Mouse (Mus musculus) liver, embryonic 14.5 days (tissue): ENCODE measurements around the gene Klb. TPM values are rescaled to one million over a fixed set of nuclear protein-coding genes. Genes with fewer than 3 reads are reported as not detected.

Source experiments
- ATAC-seq: fragments of 200-750 bp; cut with Nextera tagmentation; 2 replicates; pipeline ENCODE4 v1.8.0; 2017; ENCODE audit warnings: moderate number of reproducible peaks, mild to moderate bottlenecking, moderate library complexity; ENCODE audit not compliant: insufficient read depth
- DNase-seq, 3 experiments: peaks; one replicate each; pipeline ENCODE4 v3.0.0-alpha.2; 2012 to 2013; ENCODE audit warnings: low read depth in 3 of 3, low spot score in 3 of 3
- H3K27ac ChIP-seq: fragments of 300-500 bp; sonication (generic); 2 replicates; pipeline ENCODE4 v1.5.1; 2014; ENCODE audit warnings: moderate library complexity, mild to moderate bottlenecking, control low read depth, inconsistent platforms
- H3K27me3 ChIP-seq: fragments of 300-500 bp; sonication (generic); 2 replicates; pipeline ENCODE4 v1.6.1; 2014; ENCODE audit warnings: mild to moderate bottlenecking, low read length, moderate library complexity; ENCODE audit not compliant: control insufficient read depth, insufficient read depth
- H3K36me3 ChIP-seq: fragments of 300-500 bp; sonication (generic); replicated peaks from 2 replicates; pipeline ENCODE4 v1.6.1; 2014; ENCODE audit warnings: low read depth; ENCODE audit not compliant: control insufficient read depth, insufficient read depth
- H3K4me1 ChIP-seq, 2 experiments: fragments of 200-500 bp in 1 of 2; fragments of 300-500 bp in 1 of 2; sonication (generic) in 1 of 2; replicated peaks; 2 replicates each; pipeline ENCODE4 v1.6.1; 2012 to 2014; ENCODE audit warnings: antibody characterized with exemption in 1 of 2, inconsistent platforms in 1 of 2, low read length in 1 of 2; ENCODE audit not compliant: control insufficient read depth in 2 of 2, insufficient read depth in 2 of 2
- H3K4me2 ChIP-seq: fragments of 300-500 bp; sonication (generic); 2 replicates; pipeline ENCODE4 v1.6.1; 2014; ENCODE audit warnings: low read depth, mild to moderate bottlenecking, control low read depth, moderate library complexity
- H3K4me3 ChIP-seq, 2 experiments: fragments of 200-500 bp in 1 of 2; fragments of 300-500 bp in 1 of 2; sonication (generic) in 1 of 2; 2 replicates each; pipeline ENCODE4 v1.5.1; 2012 to 2014; ENCODE audit warnings: low read depth in 2 of 2, low read length in 2 of 2, mild to moderate bottlenecking in 2 of 2, control low read depth in 1 of 2, inconsistent platforms in 1 of 2, moderate library complexity in 1 of 2; ENCODE audit not compliant: insufficient read depth in 1 of 2
- H3K9ac ChIP-seq: fragments of 300-500 bp; sonication (generic); replicated peaks from 2 replicates; pipeline ENCODE4 v1.6.1; 2014; ENCODE audit warnings: mild to moderate bottlenecking, control low read depth, moderate library complexity
- H3K9me3 ChIP-seq: fragments of 300-500 bp; sonication (generic); 2 replicates; pipeline ENCODE4 v1.6.1; 2016; ENCODE audit warnings: low read length, mixed read lengths; ENCODE audit not compliant: control insufficient read depth
- CTCF ChIP-seq: IDR thresholded peaks from 2 replicates; pipeline ENCODE4 v1.5.1; 2016; ENCODE audit warnings: antibody characterized with exemption, low read depth, control low read depth
- EP300 ChIP-seq: IDR thresholded peaks from 2 replicates; pipeline ENCODE4 v1.6.1; 2016; ENCODE audit warnings: antibody characterized with exemption, low read depth
- WGBS: fragments of 180-500 bp; shearing (Covaris S2); extraction: QIAGEN DNeasy Blood & Tissue Kit; methylation state at CpG from one replicate; pipeline ENCODE4 v1.1.7; 2014; ENCODE audit not compliant: insufficient replicate concordance; 5-methylcytosine and 5-hydroxymethylcytosine counted together
- polyA plus RNA-seq, 2 experiments: library from polyadenylated mRNA; depleted of rRNA in 1 of 2; stranded (reverse) in 1 of 2; unstranded in 1 of 2; fragments of >200 nt; fragmentation: Nextera tagmentation in 1 of 2; extraction: Ambion mirVana in 1 of 2; gene quantifications; 2 replicates each; pipeline versions ENCODE4 v1.2.1 to v1.2.3; 2012 to 2014

Gene Klb
- polyA plus RNA-seq, 2 experiments = 4.6 to 8.0 TPM

DNA sequence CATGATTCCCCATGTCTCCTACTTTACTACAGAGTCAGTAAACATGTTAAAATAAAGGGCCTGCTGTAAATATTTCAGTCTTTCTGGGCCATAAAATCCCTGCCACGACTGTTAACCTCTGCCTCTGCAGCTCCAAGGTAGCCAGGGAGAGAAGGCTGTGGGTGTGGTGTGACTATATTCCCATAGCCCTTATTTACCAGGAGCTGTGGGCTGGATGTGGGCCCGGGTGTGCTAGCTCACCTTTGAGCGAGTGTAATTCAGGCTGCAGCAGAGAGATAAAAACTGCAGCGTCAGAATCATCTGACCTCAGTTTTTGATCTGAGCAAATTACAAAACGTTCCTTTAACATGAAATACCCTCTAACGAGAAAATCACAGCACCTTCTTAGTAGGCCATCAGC, 72.7 kb downstream of the Klb start:
- H3K9ac ChIP-seq = no peak overlapping the region; the same call in 1 of the 2 replicates
- no peaks in the 10 kb centered on the region for H3K9me3 ChIP-seq
- H3K4me3 ChIP-seq = no peak overlapping the region
- DNase-seq (peak in 1 of 3 experiments; percentile 20), ATAC-seq (no peak)
- no peaks in the 10 kb centered on the region for H3K36me3 ChIP-seq
- TF ChIP-seq CTCF (no peak), EP300 (no peak)
- H3K4me1 ChIP-seq = peaks cover 11 to 19% of the 10 kb centered on the region in 2 experiments; a peak in 3 of 4 replicates
- no peak overlapping the region for H3K4me2 ChIP-seq
- H3K27ac ChIP-seq = no peak overlapping the region
- WGBS = 18% methylated on average over 6 of the region's 6 CpGs
- no peaks in the 10 kb centered on the region for H3K27me3 ChIP-seq

DNA sequence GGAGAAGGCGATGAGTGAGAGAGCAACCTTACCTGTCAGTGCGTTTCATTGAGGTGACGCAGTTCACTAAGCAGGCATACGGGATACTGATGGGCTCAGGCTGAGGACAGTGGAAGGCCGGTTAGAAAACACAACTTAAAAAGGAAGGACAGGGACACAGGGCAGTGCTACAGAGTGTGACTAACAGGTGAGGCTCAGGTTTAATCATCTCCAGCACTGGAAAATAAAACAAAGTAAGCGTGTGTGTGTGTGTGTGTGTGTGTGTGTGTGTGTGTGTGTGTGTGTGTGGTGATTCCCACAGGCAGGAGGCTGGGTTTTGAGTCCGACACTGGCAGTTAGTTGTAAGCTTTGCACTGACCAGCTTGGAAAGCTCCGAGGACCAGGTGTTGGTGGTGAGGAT, 74.7 kb downstream of the Klb start:
- DNase-seq (no peak), ATAC-seq (no peak)
- Histone ChIP-seq H3K36me3 (peaks cover 2% of the 10 kb centered on the region), H3K4me2 (no peak overlapping the region), H3K9me3 (no peaks in the 10 kb centered on the region), H3K27me3 (no peaks in the 10 kb centered on the region), H3K4me1 (peaks cover 5 to 12% of the 10 kb centered on the region in 2 experiments; a peak in 3 of 4 replicates), H3K4me3 (no peak overlapping the region), H3K9ac (no peak overlapping the region), H3K27ac (no peak overlapping the region)
- 81% methylated on average over 8 of the region's 8 CpGs for WGBS
- TF ChIP-seq EP300 (no peak), CTCF (no peak)

DNA sequence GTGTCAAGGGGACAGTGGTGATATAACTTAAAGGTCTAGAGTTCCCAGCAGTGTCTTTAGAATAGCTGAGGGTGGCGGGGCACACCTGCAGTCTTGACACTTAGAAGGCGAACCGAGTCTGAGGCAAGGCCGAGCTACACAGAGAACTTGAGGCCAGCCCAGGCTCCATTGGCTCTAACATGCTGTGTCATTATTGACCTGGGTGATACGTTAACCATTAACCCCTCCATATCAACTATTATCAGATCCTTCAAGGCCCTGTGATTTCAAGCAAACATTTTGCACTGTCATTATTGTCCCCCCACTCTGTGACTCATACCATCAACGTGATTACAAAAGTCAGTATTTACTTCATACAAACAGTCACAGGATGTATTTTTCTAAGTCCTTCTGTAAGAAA, 76.1 kb downstream of the Klb start:
- H3K4me2 ChIP-seq = no peak overlapping the region
- TF ChIP-seq EP300 = no peak
- no peak for TF ChIP-seq CTCF
- peaks cover 5 to 11% of the 10 kb centered on the region in 2 experiments; a peak in 3 of 4 replicates for H3K4me1 ChIP-seq
- 50% methylated on average over 6 of the region's 6 CpGs for WGBS
- no peak for ATAC-seq
- no peak overlapping the region for H3K9ac ChIP-seq
- no peaks in the 10 kb centered on the region for H3K9me3 ChIP-seq
- no peaks in the 10 kb centered on the region for H3K27me3 ChIP-seq
- H3K27ac ChIP-seq = no peak overlapping the region
- DNase-seq = no peak
- no peak overlapping the region for H3K4me3 ChIP-seq
- H3K36me3 ChIP-seq = peaks cover 2% of the 10 kb centered on the region

DNA sequence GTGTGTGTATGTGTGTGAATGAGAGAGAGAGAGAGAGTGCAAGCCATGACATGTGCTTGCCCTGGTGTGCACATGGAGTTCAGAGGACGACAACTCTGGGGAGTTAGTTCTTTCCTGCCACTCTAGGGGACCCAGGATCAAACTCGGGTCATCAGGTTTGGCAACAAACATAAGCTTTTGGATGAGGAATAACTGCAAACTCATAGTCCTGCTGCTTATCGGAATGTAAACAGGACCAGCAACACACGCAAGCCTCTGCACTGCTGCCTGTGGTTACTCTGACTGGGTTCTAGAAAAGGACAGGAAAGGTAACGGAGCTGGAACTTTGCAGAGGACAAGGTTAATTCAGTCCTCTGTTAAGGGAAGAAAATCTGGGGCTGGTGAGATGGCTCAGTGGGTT, 77.1 kb downstream of the Klb start:
- TF ChIP-seq EP300 (no peak), CTCF (no peak)
- H3K4me1 ChIP-seq = peaks cover 5 to 11% of the 10 kb centered on the region in 2 experiments; a peak in 3 of 4 replicates
- DNase-seq = no peak
- 69% methylated on average over 5 of the region's 5 CpGs for WGBS
- H3K27ac ChIP-seq = no peak overlapping the region
- no peak for ATAC-seq
- no peaks in the 10 kb centered on the region for H3K9me3 ChIP-seq
- no peak overlapping the region for H3K4me2 ChIP-seq
- H3K27me3 ChIP-seq = no peaks in the 10 kb centered on the region
- H3K4me3 ChIP-seq = no peak overlapping the region
- H3K36me3 ChIP-seq = peaks cover 2% of the 10 kb centered on the region
- no peak overlapping the region for H3K9ac ChIP-seq

DNA sequence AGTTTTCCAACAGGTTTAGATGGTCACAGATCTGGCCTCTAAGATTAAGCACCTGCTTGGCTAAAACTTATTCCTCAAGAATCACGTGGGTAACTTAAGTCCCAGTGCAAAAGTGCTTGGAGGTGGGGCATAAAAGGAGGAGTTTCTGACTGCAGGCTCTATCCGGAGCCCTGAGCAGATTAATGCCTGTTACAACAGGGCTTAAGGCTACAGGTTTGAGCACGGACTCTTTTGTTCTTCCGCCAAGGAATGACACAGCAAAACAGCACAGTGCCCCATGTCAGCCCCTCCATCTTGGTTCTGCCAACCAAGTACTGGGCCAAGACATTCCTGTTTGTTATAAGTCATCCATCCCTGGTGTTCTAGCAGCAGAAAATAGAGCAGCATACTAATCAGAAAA, 80.2 kb downstream of the Klb start:
- H3K27ac ChIP-seq = no peak overlapping the region
- no peak overlapping the region for H3K4me3 ChIP-seq
- ATAC-seq (no peak), DNase-seq (no peak)
- H3K36me3 ChIP-seq = peaks cover 2% of the 10 kb centered on the region
- H3K9me3 ChIP-seq = no peaks in the 10 kb centered on the region
- H3K9ac ChIP-seq = no peak overlapping the region
- WGBS = 36% methylated on average over 4 of the region's 4 CpGs
- no peak overlapping the region for H3K4me2 ChIP-seq
- TF ChIP-seq CTCF = no peak
- no peak for TF ChIP-seq EP300
- H3K27me3 ChIP-seq = no peaks in the 10 kb centered on the region
- H3K4me1 ChIP-seq = peaks cover 0 to 4% of the 10 kb centered on the region in 2 experiments; a peak in 1 of 4 replicates
